Mouse (Mus musculus) CD4-positive, CD25-positive, alpha-beta regulatory T cell, adult 9 weeks (primary cell): Measurements from ENCODE around the gene Gm3278. TPM values are rescaled to one million over a fixed set of nuclear protein-coding genes. Genes with fewer than 3 reads are reported as not detected.

Experiments used
- polyA plus RNA-seq: library from polyadenylated mRNA; unstranded; fragments of 100-300 nt; shearing (Covaris generic); gene quantifications from one replicate; pipeline ENCODE4 v1.2.1, GENCODE M21; 2017

Gene Gm3278
- polyA plus RNA-seq: not detected

DNA sequence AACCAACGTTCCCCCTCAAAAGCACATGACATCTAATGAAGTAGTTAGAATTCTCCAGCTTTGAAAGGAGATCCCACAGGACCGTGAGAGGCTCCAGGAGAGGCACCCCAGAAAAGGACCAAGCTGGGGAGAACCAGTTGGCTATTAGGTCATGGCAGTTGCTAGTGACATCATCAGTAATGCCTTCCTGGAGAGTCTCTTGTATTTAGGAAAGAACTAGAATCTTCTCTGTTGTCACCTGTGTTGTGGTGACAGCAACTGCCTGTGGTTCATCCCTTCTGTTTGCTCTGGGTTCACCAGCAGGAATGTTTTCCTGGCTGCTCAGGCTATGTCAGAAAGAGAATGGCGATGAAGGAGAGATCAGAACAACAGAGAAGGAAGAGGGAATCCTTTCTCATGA, at the start of gene Gm3278:
Gm3278 (plus strand) TSS at position 301 of the 400 bp plus-strand sequence.

GRCm38 (mm10) chr14:4855299-4855980, 36.8 kb upstream of the Gm3278 start, which contains the start of gene Gm3264:
Gene Gm3264, plus strand, starts transcription at chr14:4855576.

Other genes starting within 250 kb of the Gm3278 start
- gene Gm3239, start 228.2 kb upstream of the Gm3278 start, polyA plus RNA-seq: 0.19 TPM
- not detected for gene Gm7876, start 183.2 kb upstream of the Gm3278 start, polyA plus RNA-seq
- gene Gm3252, start 165.6 kb upstream of the Gm3278 start, polyA plus RNA-seq: 3.2 TPM
- not detected for gene Gm9602, start 116.1 kb upstream of the Gm3278 start, polyA plus RNA-seq
- gene Gm3269, start 54.3 kb upstream of the Gm3278 start, polyA plus RNA-seq: not detected
- gene Gm3264, start 36.8 kb upstream of the Gm3278 start, polyA plus RNA-seq: 1.2 TPM
- 0.24 TPM for gene Gm8297, start 91.5 kb downstream of the Gm3278 start, polyA plus RNA-seq
- not detected for gene Gm3298, start 123.5 kb downstream of the Gm3278 start, polyA plus RNA-seq
- gene 4930555G01Rik, start 158.2 kb downstream of the Gm3278 start, polyA plus RNA-seq: not detected
- gene Gm8281, start 178.6 kb downstream of the Gm3278 start, polyA plus RNA-seq: 6.2 TPM
- gene Gm8279, start 239.1 kb downstream of the Gm3278 start, polyA plus RNA-seq: not detected